Mouse (Mus musculus): ENCODE measurements around the gene Kcnk4. TPM values are rescaled to one million over a fixed set of nuclear protein-coding genes. Genes with fewer than 3 reads are reported as not detected.

Kcnk4 gene
- total and polyA plus RNA-seq, 3 experiments = 0.15 to 1.8 TPM; not detected in 1

DNA sequence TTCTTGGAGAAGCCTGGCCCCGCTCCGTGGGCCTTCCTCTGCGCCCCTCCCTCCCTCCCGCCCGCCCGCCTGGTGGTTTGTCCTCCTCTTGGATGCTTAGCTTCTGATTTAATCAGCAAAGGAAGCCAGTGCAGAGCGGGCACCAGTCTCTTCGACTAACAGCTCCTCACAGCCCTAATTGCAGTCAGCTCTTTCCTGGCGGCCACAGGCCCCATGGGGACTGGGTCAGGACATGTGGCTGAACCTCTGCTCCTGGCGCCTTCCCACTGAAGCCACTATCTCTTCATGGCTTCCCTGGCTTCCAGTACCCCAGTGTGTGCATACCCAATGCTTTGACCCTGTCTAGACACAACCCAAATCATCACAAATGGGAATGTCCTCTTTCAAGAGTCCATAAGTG lies 22.1 kb upstream of the Kcnk4 start:
- peaks cover 2 to 3% of the 10 kb centered on the region in 2 experiments; a peak in 2 of 4 replicates for H3K36me3 ChIP-seq (ENCODE audit: control insufficient read depth in 1 of 2, insufficient read depth in 2 of 2, low read length in 2 of 2)
- peaks cover 1% of the 10 kb centered on the region; the same call in 1 of the 2 replicates for H3K79me2 ChIP-seq (ENCODE audit: control insufficient read depth, insufficient read depth, low read length, poor library complexity)

DNA sequence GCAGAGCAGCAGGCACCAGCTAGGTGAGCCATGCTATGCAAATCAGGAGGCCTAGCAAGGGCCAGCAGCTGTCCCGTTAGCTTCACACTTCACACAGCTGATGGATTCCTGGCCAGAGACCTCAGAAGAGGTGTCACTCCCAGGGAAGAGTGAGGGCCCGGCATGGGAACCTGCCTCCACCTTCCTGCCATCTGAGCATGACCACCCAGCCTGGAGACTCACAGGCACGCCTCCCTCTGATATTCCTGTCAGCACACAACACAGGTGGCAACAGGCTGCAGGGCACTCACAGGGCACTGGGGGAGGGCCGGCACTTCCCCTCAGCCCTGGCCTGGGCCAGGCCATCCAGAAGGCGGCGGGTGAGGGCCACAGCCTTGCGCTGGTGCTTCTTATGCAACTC lies 21.1 kb upstream of the Kcnk4 start:
- TF ChIP-seq SIN3A (IDR thresholded peaks at IDR 0.05; ENCODE audit: low read length) = no peak
- TF ChIP-seq MXI1 (IDR thresholded peaks at IDR 0.05; ENCODE audit: low read depth, low read length) = no peak
- TF ChIP-seq ZC3H11A (IDR thresholded peaks at IDR 0.05; ENCODE audit: low read depth, low read length) = no peak
- no peak for TF ChIP-seq E2F4 (IDR thresholded peaks at IDR 0.05; ENCODE audit: borderline replicate concordance, low read depth, low read length)
- TF ChIP-seq ETS1 (IDR thresholded peaks at IDR 0.05; ENCODE audit: low read depth, low read length) = no peak
- no peak for TF ChIP-seq ELF1 (IDR thresholded peaks at IDR 0.05; ENCODE audit: low read depth, low read length)
- TF ChIP-seq TAL1 (IDR thresholded peaks at IDR 0.05; ENCODE audit: low read length) = no peak
- TF ChIP-seq NRF1 (IDR thresholded peaks at IDR 0.05; ENCODE audit: insufficient read depth, low read depth, low read length, poor library complexity, severe bottlenecking) = no peak
- no peak for TF ChIP-seq ZMIZ1 (IDR thresholded peaks at IDR 0.05; ENCODE audit: low read depth, low read length)
- no peak for TF ChIP-seq MAZ (IDR thresholded peaks at IDR 0.05; ENCODE audit: low read depth, low read length)
- TF ChIP-seq MAFK (IDR thresholded peaks at IDR 0.05; ENCODE audit: borderline replicate concordance, low read depth, low read length) = no peak
- 0 out of 4 replicates have a peak, but pooled peaks cover 0 to 3% of the 10 kb centered on the region in 2 experiments for H3K4me1 ChIP-seq (ENCODE audit: control insufficient read depth in 1 of 2, insufficient read depth in 2 of 2, low read length in 2 of 2)
- H3K27me3 ChIP-seq (ENCODE audit: control insufficient read depth in 1 of 2, insufficient read depth in 2 of 2, low read length in 2 of 2) = no peaks in the 10 kb centered on the region
- no peak overlapping the region for H3K9ac ChIP-seq (ENCODE audit: control insufficient read depth, low read depth, low read length, poor library complexity, severe bottlenecking)
- no peak for DNase-seq (ENCODE audit: low read depth, low spot score)
- H3K79me2 ChIP-seq (ENCODE audit: control insufficient read depth, insufficient read depth, low read length, poor library complexity) = peaks cover 1% of the 10 kb centered on the region; the same call in 1 of the 2 replicates
- peaks cover 2 to 3% of the 10 kb centered on the region in 2 experiments; a peak in 2 of 4 replicates for H3K36me3 ChIP-seq (ENCODE audit: control insufficient read depth in 1 of 2, insufficient read depth in 2 of 2, low read length in 2 of 2)
- no peak overlapping the region for H3K27ac ChIP-seq (ENCODE audit: control insufficient read depth, low read depth, low read length)
- no peaks in the 10 kb centered on the region for H3K9me3 ChIP-seq (replicated peaks; ENCODE audit: insufficient read depth, low read length)
- no peak overlapping the region for H3K4me3 ChIP-seq (ENCODE audit: control insufficient read depth in 1 of 2, insufficient read depth in 1 of 2, low read depth in 2 of 2, low read length in 2 of 2)

More for the DNA sequence above, 22.1 kb upstream of the Kcnk4 start:
- Histone ChIP-seq H3K4me3 (ENCODE audit: control insufficient read depth in 1 of 2, insufficient read depth in 1 of 2, low read depth in 2 of 2, low read length in 2 of 2) (no peak overlapping the region), H3K27me3 (ENCODE audit: control insufficient read depth in 1 of 2, insufficient read depth in 2 of 2, low read length in 2 of 2) (no peaks in the 10 kb centered on the region), H3K4me1 (ENCODE audit: control insufficient read depth in 1 of 2, insufficient read depth in 2 of 2, low read length in 2 of 2) (0 out of 4 replicates have a peak, but pooled peaks cover 0 to 3% of the 10 kb centered on the region in 2 experiments), H3K9ac (ENCODE audit: control insufficient read depth, low read depth, low read length, poor library complexity, severe bottlenecking) (no peak overlapping the region), H3K9me3 (replicated peaks; ENCODE audit: insufficient read depth, low read length) (no peaks in the 10 kb centered on the region), H3K27ac (ENCODE audit: control insufficient read depth, low read depth, low read length) (no peak overlapping the region)
- DNase-seq (ENCODE audit: low read depth, low spot score) = no peak
- TF ChIP-seq ELF1 (IDR thresholded peaks at IDR 0.05; ENCODE audit: low read depth, low read length) (no peak), RAD21 (IDR thresholded peaks at IDR 0.05; ENCODE audit: low read depth, low read length) (no peak), CHD1 (IDR thresholded peaks at IDR 0.05; ENCODE audit: low read depth, low read length) (no peak), ZMIZ1 (IDR thresholded peaks at IDR 0.05; ENCODE audit: low read depth, low read length) (no peak), USF1 (IDR thresholded peaks at IDR 0.05; ENCODE audit: low read depth, low read length) (no peak), RCOR1 (IDR thresholded peaks at IDR 0.05; ENCODE audit: low read depth, low read length) (no peak), MEF2A (IDR thresholded peaks at IDR 0.05; ENCODE audit: extremely low read depth, insufficient replicate concordance, low read depth, low read length, poor library complexity, severe bottlenecking) (no peak), USF2 (IDR thresholded peaks at IDR 0.05; ENCODE audit: borderline replicate concordance in 1 of 2, insufficient read depth in 1 of 2, low read depth in 1 of 2, low read length in 2 of 2) (no peak), ZC3H11A (IDR thresholded peaks at IDR 0.05; ENCODE audit: low read depth, low read length) (no peak)

Measured in MEL (cell line).